Mouse (Mus musculus) kidney, postnatal 0 days (tissue): ENCODE data around the gene Rora. TPM values are rescaled to one million over a fixed set of nuclear protein-coding genes. Genes with fewer than 3 reads are reported as not detected.

Source experiments
- ATAC-seq: fragments of 200-750 bp; cut with Nextera tagmentation; replicated peaks from 2 replicates; pipeline ENCODE4 v1.8.0; 2017; ENCODE audit warnings: low read depth, moderate number of reproducible peaks, moderate TSS enrichment, moderate library complexity; ENCODE audit not compliant: low FRiP score
- DNase-seq: peaks from one replicate; pipeline ENCODE4 v3.0.0-alpha.2; 2016; ENCODE audit warnings: low spot score
- H3K27ac ChIP-seq: fragments of 300-500 bp; sonication (generic); 2 replicates; pipeline ENCODE4 v1.5.1; 2014; ENCODE audit warnings: mild to moderate bottlenecking
- H3K27me3 ChIP-seq: fragments of 300-500 bp; sonication (generic); 2 replicates; pipeline ENCODE4 v1.6.1; 2014; ENCODE audit warnings: low read length, mixed read lengths; ENCODE audit not compliant: insufficient read depth
- H3K36me3 ChIP-seq: fragments of 300-500 bp; sonication (generic); 2 replicates; pipeline ENCODE4 v1.6.1; 2014; ENCODE audit warnings: low read length, mixed read lengths; ENCODE audit not compliant: insufficient read depth
- H3K4me1 ChIP-seq: fragments of 300-500 bp; sonication (generic); replicated peaks from 2 replicates; pipeline ENCODE4 v1.6.1; 2014; ENCODE audit warnings: antibody characterized with exemption, low read length, mixed read lengths; ENCODE audit not compliant: insufficient read depth
- H3K4me2 ChIP-seq: fragments of 300-500 bp; sonication (generic); 2 replicates; pipeline ENCODE4 v1.6.1; 2014; ENCODE audit warnings: mild to moderate bottlenecking, low read length, moderate library complexity, mixed read lengths
- H3K4me3 ChIP-seq: fragments of 300-500 bp; sonication (generic); replicated peaks from 2 replicates; pipeline ENCODE4 v1.5.1; 2014; ENCODE audit warnings: low read depth, low read length
- H3K9ac ChIP-seq: fragments of 300-500 bp; sonication (generic); 2 replicates; pipeline ENCODE4 v1.6.1; 2014; ENCODE audit warnings: low read depth, low read length
- H3K9me3 ChIP-seq: fragments of 300-500 bp; sonication (generic); replicated peaks from 2 replicates; pipeline ENCODE4 v1.6.1; 2016; ENCODE audit warnings: low read length, inconsistent platforms, mixed read lengths
- CTCF ChIP-seq: IDR thresholded peaks from 2 replicates; pipeline ENCODE4 v1.5.1; 2016; ENCODE audit warnings: antibody characterized with exemption, low read depth, mild to moderate bottlenecking, moderate library complexity
- WGBS: fragments of 180-500 bp; shearing (Covaris S2); extraction: QIAGEN DNeasy Blood & Tissue Kit; methylation state at CpG from one replicate; pipeline ENCODE4 v1.1.7; 2014; 5-methylcytosine and 5-hydroxymethylcytosine counted together
- polyA plus RNA-seq: library from polyadenylated mRNA; unstranded; fragments of >200 nt; fragmentation: Nextera tagmentation; extraction: Ambion mirVana; gene quantifications from 2 replicates; pipeline ENCODE4 v1.2.1, GENCODE M21; 2015

Gene Rora
- polyA plus RNA-seq, 1 experiment from 2014 or later = 9.8 TPM

GRCm38 (mm10) chr9:69307974-69308373 is 654.4 kb downstream of the Rora start:
- ATAC-seq = no peak
- H3K27me3 ChIP-seq = no peaks in the 10 kb centered on the region
- DNase-seq = no peak
- no peaks in the 10 kb centered on the region for H3K9me3 ChIP-seq
- no peak overlapping the region for H3K4me3 ChIP-seq
- H3K27ac ChIP-seq = no peak overlapping the region
- no peak overlapping the region for H3K9ac ChIP-seq
- H3K4me1 ChIP-seq = peaks cover 4% of the 10 kb centered on the region; the same call in 1 of the 2 replicates
- 85% methylated on average over 11 of the region's 11 CpGs for WGBS
- H3K36me3 ChIP-seq = no peaks in the 10 kb centered on the region
- no peak for TF ChIP-seq CTCF
- H3K4me2 ChIP-seq = no peak overlapping the region

- ATAC-seq = no peak
These were observed 656.9 kb downstream of the Rora start for GRCm38 (mm10) chr9:69310524-69310923.

GRCm38 (mm10) chr9:69313297-69313696 is 659.7 kb downstream of the Rora start:
- no peak for TF ChIP-seq CTCF
- H3K9ac ChIP-seq = no peak overlapping the region
- H3K4me2 ChIP-seq = no peak overlapping the region
- DNase-seq (no peak), ATAC-seq (no peak)
- H3K9me3 ChIP-seq = no peaks in the 10 kb centered on the region
- no peak overlapping the region for H3K27ac ChIP-seq
- H3K27me3 ChIP-seq = no peaks in the 10 kb centered on the region
- 69% methylated on average over 3 of the region's 3 CpGs for WGBS
- H3K36me3 ChIP-seq = no peaks in the 10 kb centered on the region
- H3K4me1 ChIP-seq = 0 out of 2 replicates have a peak, but pooled peaks cover 4% of the 10 kb centered on the region
- no peak overlapping the region for H3K4me3 ChIP-seq

More at GRCm38 (mm10) chr9:69310524-69310923, 656.9 kb downstream of the Rora start:
- TF ChIP-seq CTCF = no peak
- H3K4me1 ChIP-seq = 0 out of 2 replicates have a peak, but pooled peaks cover 4% of the 10 kb centered on the region
- H3K27me3 ChIP-seq = no peaks in the 10 kb centered on the region
- no peaks in the 10 kb centered on the region for H3K36me3 ChIP-seq
- no peak overlapping the region for H3K27ac ChIP-seq
- H3K9ac ChIP-seq = no peak overlapping the region
- 27% methylated on average over 12 of the region's 12 CpGs for WGBS
- H3K4me3 ChIP-seq = no peak overlapping the region
- H3K4me2 ChIP-seq = no peak overlapping the region
- DNase-seq = no peak
- no peaks in the 10 kb centered on the region for H3K9me3 ChIP-seq

GRCm38 (mm10) chr9:69314451-69315210 is 661.0 kb downstream of the Rora start:
- H3K4me1 ChIP-seq = peaks cover 4% of the 10 kb centered on the region; the same call in 1 of the 2 replicates
- no peak for DNase-seq
- no peak overlapping the region for H3K27ac ChIP-seq
- TF ChIP-seq CTCF = no peak
- no peak overlapping the region for H3K4me3 ChIP-seq
- 69% methylated on average over 9 of the region's 9 CpGs for WGBS
- no peak overlapping the region for H3K9ac ChIP-seq
- H3K36me3 ChIP-seq = no peaks in the 10 kb centered on the region
- H3K9me3 ChIP-seq = no peaks in the 10 kb centered on the region
- H3K27me3 ChIP-seq = no peaks in the 10 kb centered on the region
- no peak overlapping the region for H3K4me2 ChIP-seq
- ATAC-seq = no peak

- DNase-seq = no peak
- Histone ChIP-seq H3K9ac (no peak overlapping the region), H3K27me3 (no peaks in the 10 kb centered on the region), H3K36me3 (no peaks in the 10 kb centered on the region), H3K9me3 (no peaks in the 10 kb centered on the region), H3K4me3 (no peak overlapping the region), H3K4me1 (no peaks in the 10 kb centered on the region; the same call in 1 of the 2 replicates), H3K27ac (no peak overlapping the region), H3K4me2 (no peak overlapping the region)
- no peak for TF ChIP-seq CTCF
- ATAC-seq = no peak
- 43% methylated on average over 3 of the region's 3 CpGs for WGBS
These were observed 664.0 kb downstream of the Rora start for GRCm38 (mm10) chr9:69317527-69318115.

- no peak for DNase-seq
- Histone ChIP-seq H3K4me2 (no peak overlapping the region), H3K27ac (no peak overlapping the region), H3K9ac (no peak overlapping the region), H3K27me3 (no peaks in the 10 kb centered on the region), H3K4me1 (peaks cover 10% of the 10 kb centered on the region), H3K36me3 (no peaks in the 10 kb centered on the region), H3K9me3 (no peaks in the 10 kb centered on the region), H3K4me3 (no peak overlapping the region)
- 92% methylated on average over 6 of the region's 6 CpGs for WGBS
- no peak for ATAC-seq
- TF ChIP-seq CTCF = no peak
These were observed 665.8 kb downstream of the Rora start for GRCm38 (mm10) chr9:69319434-69319833.
